Mouse (Mus musculus) ZHBTc4 (cell line): ENCODE results near the gene Man2b2.

ENCODE experiments used
- DNase-seq: peaks from one replicate; pipeline ENCODE4 v3.0.0-alpha.2; 2011; ENCODE audit warnings: low read depth, low spot score

Gene Man2b2

GRCm38 (mm10) chr5:36829913-36830879 is at the start of gene Man2b2:
Gene Man2b2 (minus strand): TSS chr5:36830653.
- DNase-seq, result peak; percentile 91

- no peak for DNase-seq
Observed at GRCm38 (mm10) chr5:36878801-36879200, 48.3 kb upstream of the Man2b2 start.

DNA sequence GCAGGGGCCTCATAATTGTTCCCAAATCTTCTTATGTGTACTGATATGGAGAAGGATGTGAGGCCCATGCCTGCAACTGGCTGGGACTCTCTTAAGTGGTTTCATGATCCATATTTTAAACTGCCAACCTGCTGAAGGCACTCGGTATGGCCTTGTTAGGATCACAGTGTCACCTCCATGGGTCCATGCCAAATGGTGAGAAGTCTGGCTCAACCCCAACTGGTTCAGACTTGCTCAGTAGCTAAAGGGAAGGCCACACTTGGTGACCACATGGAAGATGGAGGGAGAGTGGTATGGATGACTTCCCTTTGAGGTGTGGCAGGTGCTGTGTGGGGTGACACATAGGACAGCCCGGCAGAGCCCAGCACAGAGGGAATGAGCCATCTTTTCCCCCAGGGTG is 47.2 kb upstream of the Man2b2 start:
- no peak for DNase-seq

DNA sequence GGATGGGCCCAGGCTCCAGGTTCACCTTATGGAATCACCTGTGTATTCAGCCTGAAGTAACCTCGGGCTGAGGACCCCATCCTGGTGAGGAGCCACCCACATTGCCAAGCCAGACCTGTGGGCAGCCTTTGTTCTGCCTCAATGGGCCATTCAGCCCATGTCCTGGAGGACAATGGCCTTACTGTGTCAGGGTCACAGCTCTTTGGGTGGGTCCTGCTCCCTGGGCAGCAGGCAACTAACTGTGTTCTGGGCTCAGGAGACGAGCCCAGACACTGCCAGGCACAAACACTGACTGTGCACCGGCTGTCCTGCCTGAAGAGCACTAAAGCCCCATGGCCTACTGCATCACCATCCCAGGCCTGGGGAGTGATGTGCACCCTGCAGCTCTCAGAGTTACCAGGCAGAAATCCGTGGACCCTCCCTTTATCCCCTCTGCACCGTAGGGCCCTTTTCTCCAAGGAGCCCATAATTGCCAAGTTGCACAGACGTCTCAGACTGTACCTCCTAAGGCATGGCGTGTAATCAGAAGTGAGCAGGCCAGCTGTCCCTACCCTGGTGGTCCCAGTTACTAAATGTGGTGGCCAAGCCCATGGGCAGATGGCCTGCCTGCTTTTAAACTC is 46.4 kb upstream of the Man2b2 start:
- DNase-seq, result peak; percentile 14

DNA sequence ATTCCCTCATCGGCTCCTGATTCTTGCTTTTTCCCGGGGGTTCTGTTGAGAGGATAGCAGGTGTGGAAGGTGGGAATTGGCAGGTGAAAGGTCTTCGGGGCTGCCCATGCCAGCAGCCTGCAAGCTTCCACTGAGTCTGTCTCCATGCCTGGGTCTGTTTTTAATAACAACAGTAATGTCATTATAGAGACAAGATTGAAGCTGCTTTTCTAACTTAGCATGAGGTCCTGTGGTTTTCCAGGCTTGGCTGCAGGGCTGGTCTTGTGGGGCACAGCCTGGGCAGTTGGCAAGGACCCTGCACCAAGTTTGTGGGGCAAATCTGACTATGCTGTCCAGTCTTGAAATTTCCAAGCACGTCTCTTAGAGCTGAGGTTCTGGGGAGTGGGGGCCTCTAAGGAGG is 45.5 kb upstream of the Man2b2 start:
- no peak for DNase-seq

- no peak for DNase-seq
Observed at GRCm38 (mm10) chr5:36870916-36871315, 40.5 kb upstream of the Man2b2 start.

DNA sequence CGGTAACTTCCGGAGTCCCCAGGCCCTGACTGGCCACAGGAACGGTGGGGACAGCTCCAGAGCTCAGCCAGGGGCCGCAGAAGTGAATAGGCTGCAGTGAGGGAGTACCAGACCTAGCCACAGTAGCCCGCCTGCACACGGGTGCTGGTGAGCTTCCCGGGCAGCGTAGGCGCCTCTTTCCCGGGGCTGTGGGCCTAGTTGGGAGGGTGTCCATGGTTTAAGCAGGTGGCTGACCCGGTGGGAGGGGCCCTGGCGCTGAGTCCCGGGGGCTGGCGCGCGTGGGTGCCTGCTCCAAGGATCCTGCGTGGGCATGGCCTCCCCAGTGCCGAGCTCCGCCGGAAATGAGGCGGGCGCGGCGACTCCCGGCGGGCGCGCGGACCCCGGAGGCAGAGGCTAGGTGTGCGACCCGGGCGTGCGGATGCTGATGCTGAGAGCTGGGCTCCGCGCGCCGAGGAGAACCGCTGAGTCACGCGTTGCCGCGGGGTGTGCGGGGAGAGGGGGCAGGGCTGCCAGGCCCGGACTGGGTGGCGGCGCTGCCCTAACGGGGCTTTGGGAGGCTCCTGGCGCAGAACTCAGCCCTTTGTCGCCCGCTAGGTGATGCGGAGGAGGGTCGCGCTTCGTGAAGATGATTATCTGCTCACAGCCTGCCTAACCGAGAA is 39.3 kb upstream of the Man2b2 start:
- peak; percentile 66 for DNase-seq

- DNase-seq, result no peak
Observed at GRCm38 (mm10) chr5:36869186-36869577, 38.7 kb upstream of the Man2b2 start.

DNA sequence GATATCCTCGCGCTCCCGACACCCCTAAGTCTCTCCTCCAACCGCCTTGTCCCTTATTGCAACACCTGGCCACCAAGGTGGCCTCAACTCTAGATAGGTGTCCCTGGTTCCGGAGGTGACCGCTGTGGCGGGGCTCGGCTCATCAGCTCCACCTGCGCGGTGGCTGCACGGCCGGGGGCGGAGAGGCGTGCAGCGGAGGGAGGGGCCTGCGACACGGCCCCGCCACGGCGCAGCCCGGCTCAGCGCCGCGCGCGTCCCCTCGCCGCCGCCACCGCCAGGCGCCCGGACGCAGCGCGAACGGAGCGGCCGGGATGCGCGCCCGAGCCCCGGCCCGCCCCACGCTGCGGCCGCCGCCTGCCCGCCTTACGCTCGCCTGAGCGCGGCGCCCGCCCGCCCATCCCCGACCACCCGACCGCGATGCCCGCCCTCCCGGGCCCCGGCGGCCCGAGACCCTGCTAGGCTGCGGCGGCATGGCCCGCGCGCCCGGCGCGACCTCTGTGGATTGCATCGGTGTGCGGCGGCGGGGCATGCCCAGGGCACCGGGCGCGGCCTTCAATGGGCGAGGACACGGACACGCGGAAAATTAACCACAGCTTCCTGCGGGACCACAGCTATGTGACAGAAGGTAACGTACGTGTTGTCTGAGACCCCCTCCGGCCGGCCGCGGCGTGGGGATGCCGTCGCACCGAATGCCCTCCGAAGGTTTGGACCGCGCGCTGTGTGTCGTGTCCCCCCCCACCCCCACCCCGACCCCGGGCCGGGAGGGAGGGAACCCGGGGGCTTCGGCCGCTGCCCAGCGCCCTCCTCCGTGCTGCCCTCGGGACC is 38.0 kb upstream of the Man2b2 start, which contains the start of gene Ppp2r2c:
Gene Ppp2r2c, plus strand, starts transcription at position 248 of the 825 bp plus-strand sequence.
- DNase-seq, result peak; percentile 47

DNA sequence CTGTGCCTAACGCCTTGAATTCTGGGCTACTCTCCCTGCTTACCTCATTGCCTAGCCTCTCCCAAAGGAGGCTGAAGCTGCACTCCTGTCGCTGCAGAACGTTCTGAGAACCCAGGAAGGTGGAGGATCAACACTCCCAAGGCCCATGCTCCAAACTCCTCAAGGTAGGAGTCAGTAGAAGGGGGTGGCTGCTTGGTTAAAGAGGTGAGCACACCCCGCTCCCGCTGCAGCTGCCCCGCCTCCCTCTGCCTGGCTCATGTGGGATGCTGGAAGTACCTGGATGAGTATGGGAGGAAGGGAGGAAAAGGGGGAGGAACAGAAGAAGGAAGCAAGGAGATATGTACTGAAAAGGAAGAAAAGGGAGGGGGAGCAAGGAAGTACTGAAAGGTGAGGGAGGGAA is 37.1 kb upstream of the Man2b2 start:
- DNase-seq, result no peak

- no peak for DNase-seq
Observed at GRCm38 (mm10) chr5:36866701-36867250, 36.3 kb upstream of the Man2b2 start.

DNA sequence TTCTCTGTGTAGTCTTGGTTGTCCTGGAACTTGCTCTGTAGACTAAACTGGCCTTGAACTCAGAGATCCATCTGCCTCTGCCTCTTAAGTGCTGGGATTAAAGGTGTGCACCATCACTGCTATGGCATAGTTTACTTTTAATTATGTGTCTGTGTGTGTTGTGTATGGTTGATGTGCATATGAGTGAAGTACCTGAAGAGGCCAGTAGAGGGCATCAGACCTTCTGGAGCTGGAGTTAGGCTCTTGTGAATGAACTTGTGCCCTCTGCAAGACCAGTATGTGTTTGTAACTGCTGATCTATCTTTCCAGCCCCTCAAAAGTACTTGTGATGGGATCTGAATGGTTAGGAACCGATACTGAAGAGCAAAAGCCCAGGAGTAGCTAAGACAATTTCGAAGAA is 30.6 kb upstream of the Man2b2 start:
- peak; percentile 67 for DNase-seq

DNA sequence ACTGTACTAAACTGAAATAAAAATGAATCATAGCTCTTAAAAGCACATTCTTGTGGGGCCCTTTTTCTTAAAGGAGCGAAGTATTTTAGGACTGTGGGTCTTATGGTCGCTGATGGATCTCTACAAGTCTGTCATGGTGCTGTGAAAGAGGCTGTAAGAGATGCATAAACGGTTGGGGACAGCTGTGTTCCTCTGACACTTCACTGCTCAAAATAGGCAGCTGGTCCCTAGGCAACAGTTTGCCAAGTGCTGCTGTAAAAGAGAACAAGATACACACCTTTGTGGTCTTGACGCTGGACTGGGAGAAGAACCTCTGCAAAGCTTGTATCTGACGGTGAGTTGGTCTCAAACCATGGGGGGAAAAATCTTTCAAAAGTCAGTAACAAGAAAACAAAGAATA is 27.1 kb upstream of the Man2b2 start:
- no peak for DNase-seq

- DNase-seq, result no peak
Observed at GRCm38 (mm10) chr5:36856529-36856928, 26.1 kb upstream of the Man2b2 start.

GRCm38 (mm10) chr5:36855180-36855579 is 24.7 kb upstream of the Man2b2 start:
- no peak for DNase-seq

DNA sequence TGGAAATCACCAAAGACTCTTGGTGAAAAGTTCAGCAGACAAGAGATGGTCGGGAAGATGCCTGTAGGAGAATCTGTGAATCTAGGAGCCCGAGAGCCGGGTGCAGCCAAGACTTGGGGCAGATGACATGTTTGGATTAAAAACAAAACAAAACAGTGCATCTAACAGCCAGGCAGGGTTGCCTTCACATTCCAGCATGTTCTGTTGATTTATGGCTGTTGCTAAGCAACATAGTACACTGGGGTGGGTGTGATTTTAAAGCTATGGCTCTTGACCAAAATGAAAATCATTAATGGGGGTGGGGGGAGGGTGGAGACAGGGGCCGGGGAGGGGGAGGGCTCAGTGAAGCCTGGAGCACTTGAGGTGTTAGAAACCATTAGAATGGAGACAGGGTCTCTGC is 21.1 kb upstream of the Man2b2 start:
- no peak for DNase-seq

GRCm38 (mm10) chr5:36844490-36844889 is 14.0 kb upstream of the Man2b2 start:
- DNase-seq, result no peak

- no peak for DNase-seq
Observed at GRCm38 (mm10) chr5:36841701-36842100, 11.2 kb upstream of the Man2b2 start.

DNA sequence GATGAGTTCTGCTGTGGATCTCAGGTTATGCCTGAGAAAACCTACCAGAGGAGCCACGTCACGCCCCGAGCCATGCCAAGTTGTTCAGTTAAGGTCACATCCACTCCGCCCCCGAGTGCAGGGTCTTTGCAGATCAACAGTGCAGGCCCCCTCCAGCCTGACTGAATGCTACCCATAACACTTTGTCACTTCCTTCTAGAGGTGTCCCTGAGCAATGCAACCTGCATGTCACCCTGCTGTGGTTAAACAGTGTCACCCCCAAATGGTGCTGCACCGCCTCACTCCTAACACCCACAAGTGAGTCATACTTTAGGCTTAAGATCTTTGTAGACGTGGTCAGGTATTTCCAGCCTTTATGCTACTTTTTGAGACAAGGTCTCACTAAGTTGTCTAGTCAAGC is 9.6 kb upstream of the Man2b2 start:
- DNase-seq, result no peak

GRCm38 (mm10) chr5:36839602-36840001 is 9.1 kb upstream of the Man2b2 start:
- DNase-seq, result no peak

DNA sequence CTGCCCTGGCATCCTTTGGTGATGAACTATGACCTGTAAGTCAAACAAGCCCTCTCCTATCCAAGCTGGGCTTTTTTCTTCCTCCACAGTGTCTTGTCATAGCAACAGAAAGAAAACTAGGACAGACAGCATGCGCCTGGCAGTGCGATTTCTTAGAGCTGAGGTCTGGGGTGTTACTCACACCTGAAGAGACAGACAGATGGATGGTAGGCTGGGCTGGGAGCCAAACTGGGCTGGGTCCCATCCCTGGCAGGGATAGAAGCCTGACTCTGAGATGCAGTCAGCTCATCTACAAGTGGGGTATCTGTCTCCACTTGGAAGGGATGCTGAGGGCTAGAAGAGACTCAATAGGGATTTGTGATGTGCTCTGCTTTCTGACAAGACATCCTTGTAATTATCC is 8.6 kb upstream of the Man2b2 start:
- DNase-seq, result no peak
